Mouse (Mus musculus) fibroblast of lung, adult 2 months (primary cell): ENCODE results near the gene Gm18596.
"Not testable (repeated sequence)": the region's sequence is repeated elsewhere in the genome, so short reads cannot be mapped to it uniquely, and the experiment has no call there.

Source experiments
- DNase-seq: peaks from one replicate; pipeline ENCODE4 v3.0.0-alpha.2; 2011; ENCODE audit warnings: low read depth

The Gm18596 gene

DNA sequence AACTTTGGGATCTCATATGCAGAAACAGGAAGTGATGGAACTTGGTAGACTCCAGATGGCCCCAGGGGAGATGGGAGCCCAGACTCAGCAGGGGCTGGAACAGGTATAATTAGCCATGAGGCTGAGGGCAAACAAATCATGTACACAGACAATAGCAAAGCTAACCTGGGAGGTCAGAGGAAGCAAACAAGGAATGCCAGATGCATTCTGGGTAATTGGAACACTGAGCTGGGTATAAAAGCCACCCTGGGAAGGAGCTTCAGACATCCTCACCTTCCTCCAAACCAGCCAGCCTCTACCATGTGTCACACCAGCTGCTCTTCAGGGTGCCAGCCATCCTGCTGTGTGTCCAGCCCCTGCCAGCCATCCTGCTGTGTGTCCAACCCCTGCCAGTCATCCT, 31.3 kb downstream of the Gm18596 start, which contains the start of gene Gm10024:
TSS of gene Gm10024 (plus strand) at position 301 of the 400 bp plus-strand sequence.
- DNase-seq: not testable (repeated sequence)

GRCm38 (mm10) chr10:77709831-77710230, 32.6 kb downstream of the Gm18596 start:
- no peak for DNase-seq

- no peak for DNase-seq
Measured at GRCm38 (mm10) chr10:77706326-77706725, 36.1 kb downstream of the Gm18596 start, which contains the start of gene Gm10272. Gm10272 (plus strand) TSS chr10:77706626.

DNA sequence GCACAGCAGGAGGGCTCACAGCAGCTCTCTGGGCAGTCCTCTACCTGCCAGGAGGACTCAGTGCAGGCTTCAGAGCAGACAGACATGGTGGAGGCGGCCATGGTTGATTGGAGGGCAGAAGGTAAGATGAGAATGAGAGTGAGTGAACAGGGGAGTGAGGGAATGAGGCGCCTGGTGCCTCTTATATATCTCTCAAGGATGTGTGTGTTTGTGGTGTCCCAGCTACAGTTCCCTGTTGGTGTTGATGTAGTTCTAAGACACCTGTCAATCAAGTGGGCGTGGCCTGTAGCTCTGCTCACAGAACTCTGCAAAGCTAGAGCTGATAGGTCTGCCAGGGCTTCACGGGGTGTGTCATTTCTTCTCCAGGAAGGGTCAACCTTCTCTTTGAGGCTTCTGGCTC, 45.3 kb downstream of the Gm18596 start, which contains the start of gene Gm9508:
TSS of gene Gm9508 (minus strand) at position 101 of the 400 bp plus-strand sequence.
- DNase-seq: no peak
